In genomic region chr8:26751651-26752050, GRCm38 (mm10) we compare ENCODE assay signal across 27 mouse cellular contexts.
DNase-seq lines count a peak whose midpoint lies in the region; ATAC-seq and TF ChIP-seq lines count a peak whose summit lies in the region.
"Had no signal": no experiment of that assay in that cellular context is flagged by ENCODE, and none has a peak within 500 bp of the region (broad histone marks: within the 10 kb centered on the region; RNA-seq: fewer than 3 reads in every experiment).

No protein-coding gene starts in this region.

- H3K4me1 ChIP-seq in forebrain, postnatal 0 days (ENCODE audit: insufficient read depth), result peaks cover 9% of the 10 kb centered on the region; the same call in 1 of the 2 replicates

- intact Hi-C loops in left cerebral cortex, adult 2 months (cut with DNase I), result loop anchor here (1.0 kb wide), 1 partner anchor 53 kb away; no protein-coding TSS in a partner anchor
- intact Hi-C loops in left cerebral cortex, postnatal 4 days (cut with DNase I), result no loop called here

- no peaks in the 10 kb centered on the region for H3K27me3 ChIP-seq in forebrain, postnatal 0 days (ENCODE audit: insufficient read depth, low read length)
- H3K27me3 ChIP-seq: embryonic facial prominence, embryonic 12.5 days; embryonic facial prominence, embryonic 15.5 days had no signal

- peak overlapping the region; percentile 30 for H3K27ac ChIP-seq in left cerebral cortex, adult 2 months
- H3K27ac ChIP-seq in forebrain, postnatal 0 days (ENCODE audit: low read depth, low read length), result no peak overlapping the region
- H3K27ac ChIP-seq: embryonic facial prominence, embryonic 12.5 days; embryonic facial prominence, embryonic 15.5 days; heart, adult 2 months; heart, embryonic 10.5 days; heart, embryonic 13.5 days; hindbrain, embryonic 14.5 days; hindbrain, postnatal 0 days had no signal

- H3K36me3 ChIP-seq in forebrain, postnatal 0 days (ENCODE audit: insufficient read depth), result no peaks in the 10 kb centered on the region
- H3K36me3 ChIP-seq: embryonic facial prominence, embryonic 12.5 days; embryonic facial prominence, embryonic 15.5 days; heart, embryonic 10.5 days; heart, embryonic 13.5 days had no signal

- ATAC-seq in frontal cortex, adult (ENCODE audit: low TSS enrichment), result peak; percentile 60
- ATAC-seq in forebrain, postnatal 0 days, result no peak
- ATAC-seq: activated CD4-positive, CD25-positive, alpha-beta regulatory T cell, adult 4 months; forebrain, embryonic 14.5 days; hindbrain, postnatal 0 days had no signal

- no peak overlapping the region for H3K4me2 ChIP-seq in forebrain, postnatal 0 days (ENCODE audit: low read depth)
- H3K4me2 ChIP-seq: embryonic facial prominence, embryonic 12.5 days; embryonic facial prominence, embryonic 15.5 days; heart, embryonic 13.5 days; hindbrain, embryonic 14.5 days had no signal

- no peak for TF ChIP-seq CTCF in left cerebral cortex, adult 2 months (IDR thresholded peaks at IDR 0.05)
- no peak for TF ChIP-seq CTCF in forebrain, postnatal 0 days (IDR thresholded peaks at IDR 0.05; ENCODE audit: low read depth)

- DNase-seq in frontal cortex, postnatal 14 days (ENCODE audit: low spot score in 2 of 2), result no peak
- peak in 1 of 2 experiments; percentile 22 for DNase-seq in left cerebral cortex, adult 2 months (ENCODE audit: extremely low spot score in 1 of 2, low spot score in 2 of 2)
- no peak for DNase-seq in left cerebral cortex, postnatal 4 days
- DNase-seq in right cerebral cortex, adult 2 months (ENCODE audit: low spot score in 2 of 2), result peak; percentile 44 to 60
- DNase-seq in right cerebral cortex, postnatal 4 days, result no peak
- DNase-seq in brain, adult 2 months (ENCODE audit: low read depth, low spot score), result peak; percentile 69
- no peak for DNase-seq in forebrain, postnatal 0 days
- DNase-seq: adrenal gland, adult 8-10 months; adrenal gland, postnatal 25 days; cerebellum, adult 11 months; cerebellum, adult 2 months; cerebellum, adult 9-11 months; cerebellum, postnatal 25 days; gastrocnemius, postnatal 10 days; gastrocnemius, postnatal 36 days; heart, adult 2 months; heart, postnatal 14 days; heart, postnatal 4 days had no signal

- no peaks in the 10 kb centered on the region for H3K9me3 ChIP-seq in forebrain, postnatal 0 days (ENCODE audit: low read length)
- H3K9me3 ChIP-seq: embryonic facial prominence, embryonic 12.5 days; embryonic facial prominence, embryonic 15.5 days; heart, embryonic 13.5 days had no signal

- H3K4me3 ChIP-seq in left cerebral cortex, adult 2 months, result no peak overlapping the region
- H3K4me3 ChIP-seq in forebrain, postnatal 0 days (ENCODE audit: low read depth, low read length), result no peak overlapping the region
- H3K4me3 ChIP-seq: embryonic facial prominence, embryonic 12.5 days; embryonic facial prominence, embryonic 15.5 days; heart, adult 2 months; heart, embryonic 10.5 days; heart, embryonic 13.5 days had no signal

- 96% methylated on average over 5 of the region's 5 CpGs for WGBS in forebrain, postnatal 0 days

- no peak overlapping the region for H3K9ac ChIP-seq in forebrain, postnatal 0 days
- H3K9ac ChIP-seq: embryonic facial prominence, embryonic 12.5 days; embryonic facial prominence, embryonic 15.5 days; heart, embryonic 13.5 days; hindbrain, embryonic 14.5 days had no signal

Comparison
In these comparisons a context has a peak if more than half of its experiments do, and no peak if none do; other contexts are left out.
1. DNase-seq: peak in right cerebral cortex, adult 2 months (2 of 2) and brain, adult 2 months (single experiment); none in frontal cortex, postnatal 14 days (0 of 2), left cerebral cortex, postnatal 4 days (single experiment), right cerebral cortex, postnatal 4 days (single experiment) and forebrain, postnatal 0 days (single experiment).